Mouse (Mus musculus) hindbrain, postnatal 0 days (tissue): ENCODE results near the gene Ide. TPM values are rescaled to one million over a fixed set of nuclear protein-coding genes. Genes with fewer than 3 reads are reported as not detected.

Experiments used
- ATAC-seq: fragments of 200-750 bp; cut with Nextera tagmentation; 2 replicates; pipeline ENCODE4 v1.8.0; 2017; ENCODE audit warnings: mild to moderate bottlenecking, moderate TSS enrichment, moderate library complexity
- DNase-seq: peaks from one replicate; pipeline ENCODE4 v3.0.0-alpha.2; 2015; ENCODE audit warnings: low spot score
- H3K27ac ChIP-seq: fragments of 300-500 bp; sonication (generic); 2 replicates; pipeline ENCODE4 v1.5.1; 2014; ENCODE audit warnings: mild to moderate bottlenecking
- H3K27me3 ChIP-seq: fragments of 300-500 bp; sonication (generic); 2 replicates; pipeline ENCODE4 v1.6.1; 2014; ENCODE audit warnings: low read length, mixed read lengths; ENCODE audit not compliant: insufficient read depth
- H3K36me3 ChIP-seq: fragments of 300-500 bp; sonication (generic); 2 replicates; pipeline ENCODE4 v1.6.1; 2014; ENCODE audit warnings: low read length, mixed read lengths; ENCODE audit not compliant: insufficient read depth
- H3K4me1 ChIP-seq: fragments of 300-500 bp; sonication (generic); 2 replicates; pipeline ENCODE4 v1.6.1; 2014; ENCODE audit warnings: antibody characterized with exemption, low read length, mixed read lengths; ENCODE audit not compliant: insufficient read depth
- H3K4me2 ChIP-seq: fragments of 300-500 bp; sonication (generic); 2 replicates; pipeline ENCODE4 v1.6.1; 2014; ENCODE audit warnings: low read depth, mild to moderate bottlenecking, low read length, moderate library complexity, mixed read lengths
- H3K4me3 ChIP-seq: fragments of 300-500 bp; sonication (generic); 2 replicates; pipeline ENCODE4 v1.5.1; 2014; ENCODE audit warnings: low read length
- H3K9ac ChIP-seq: fragments of 300-500 bp; sonication (generic); replicated peaks from 2 replicates; pipeline ENCODE4 v1.6.1; 2014; ENCODE audit warnings: mild to moderate bottlenecking, low read length, moderate library complexity, mixed read lengths
- H3K9me3 ChIP-seq: fragments of 300-500 bp; sonication (generic); 2 replicates; pipeline ENCODE4 v1.6.1; 2016; ENCODE audit warnings: low read length, mixed read lengths
- CTCF ChIP-seq: IDR thresholded peaks from 2 replicates; pipeline ENCODE4 v1.5.1; 2016; ENCODE audit warnings: antibody characterized with exemption, control low read depth, low read depth
- WGBS: fragments of 180-500 bp; shearing (Covaris S2); extraction: QIAGEN DNeasy Blood & Tissue Kit; methylation state at CpG from one replicate; pipeline ENCODE4 v1.1.7; 2014; 5-methylcytosine and 5-hydroxymethylcytosine counted together
- polyA plus RNA-seq: library from polyadenylated mRNA; unstranded; fragments of >200 nt; fragmentation: Nextera tagmentation; extraction: Ambion mirVana; gene quantifications from 2 replicates; pipeline ENCODE4 v1.2.1, GENCODE M21; 2015
- total RNA-seq: library from RNA; depleted of rRNA; stranded (reverse); fragments of >200 nt; gene quantifications from 2 replicates; pipeline ENCODE4 v1.2.3, GENCODE M21; 2014

The Ide gene
- total and polyA plus RNA-seq, 2 experiments from 2014 or later, result 29.1 to 40.5 TPM

DNA sequence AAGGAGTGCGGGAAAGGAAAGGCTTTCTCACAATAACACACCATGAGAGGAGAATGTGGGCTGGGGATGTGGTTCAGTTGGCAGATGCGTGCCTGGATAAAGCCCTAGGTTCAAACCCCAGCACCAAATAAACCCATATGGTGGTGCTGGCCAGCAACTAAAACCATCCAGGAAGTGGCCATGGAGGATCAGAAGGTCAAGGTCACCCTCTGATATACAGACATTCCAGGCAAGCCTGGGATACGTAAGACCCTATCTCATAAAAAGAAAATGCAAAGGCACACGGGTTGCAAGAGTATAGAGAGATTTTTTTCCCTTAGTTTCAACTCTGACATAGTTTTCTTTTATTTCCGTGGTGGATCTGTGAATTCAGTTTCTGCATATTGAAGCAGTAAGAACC is 3.3 kb upstream of the Ide start:
- no peak overlapping the region for H3K9ac ChIP-seq
- DNase-seq (no peak), ATAC-seq (no peak)
- WGBS, result 87% methylated on average over 5 of the region's 5 CpGs
- H3K27me3 ChIP-seq, result no peaks in the 10 kb centered on the region
- no peak for TF ChIP-seq CTCF
- H3K4me3 ChIP-seq, result no peak overlapping the region
- H3K27ac ChIP-seq, result no peak overlapping the region
- no peaks in the 10 kb centered on the region for H3K9me3 ChIP-seq
- H3K4me2 ChIP-seq, result no peak overlapping the region
- no peaks in the 10 kb centered on the region for H3K36me3 ChIP-seq
- H3K4me1 ChIP-seq, result no peaks in the 10 kb centered on the region

DNA sequence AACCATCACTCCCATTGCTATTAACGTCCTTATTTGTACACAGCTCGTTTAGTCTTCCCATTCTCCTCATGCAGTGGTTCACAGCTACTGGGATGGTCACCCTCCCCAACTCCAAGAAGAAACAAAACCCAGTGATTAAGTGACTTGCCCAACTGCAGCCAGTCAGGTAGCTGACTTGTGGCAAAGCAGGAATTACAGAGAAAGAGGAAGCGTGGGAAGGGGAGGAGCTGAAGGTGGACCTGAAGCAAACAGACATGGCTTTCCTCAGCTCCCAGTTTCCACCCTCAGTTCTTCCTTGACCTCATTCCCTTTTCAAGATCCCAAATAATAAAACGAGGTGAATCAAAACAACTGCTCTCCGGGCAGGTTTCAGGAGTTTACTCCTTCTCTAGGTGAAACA is 2.8 kb upstream of the Ide start:
- DNase-seq, result no peak
- Histone ChIP-seq H3K4me3 (no peak overlapping the region), H3K4me1 (no peaks in the 10 kb centered on the region), H3K9ac (no peak overlapping the region), H3K27ac (no peak overlapping the region), H3K4me2 (no peak overlapping the region), H3K9me3 (no peaks in the 10 kb centered on the region), H3K27me3 (no peaks in the 10 kb centered on the region), H3K36me3 (no peaks in the 10 kb centered on the region)
- TF ChIP-seq CTCF, result no peak
- 84% methylated on average over 5 of the region's 5 CpGs for WGBS
- ATAC-seq, result no peak

GRCm38 (mm10) chr19:37335392-37335791 is 2.3 kb downstream of the Ide start:
- no peak for ATAC-seq
- Histone ChIP-seq H3K9ac (no peak overlapping the region), H3K36me3 (no peaks in the 10 kb centered on the region), H3K27me3 (no peaks in the 10 kb centered on the region), H3K9me3 (no peaks in the 10 kb centered on the region), H3K4me1 (no peaks in the 10 kb centered on the region), H3K27ac (no peak overlapping the region), H3K4me3 (no peak overlapping the region), H3K4me2 (no peak overlapping the region)
- TF ChIP-seq CTCF, result no peak
- WGBS, result 90% methylated on average over 1 of the region's 1 CpGs
- no peak for DNase-seq

DNA sequence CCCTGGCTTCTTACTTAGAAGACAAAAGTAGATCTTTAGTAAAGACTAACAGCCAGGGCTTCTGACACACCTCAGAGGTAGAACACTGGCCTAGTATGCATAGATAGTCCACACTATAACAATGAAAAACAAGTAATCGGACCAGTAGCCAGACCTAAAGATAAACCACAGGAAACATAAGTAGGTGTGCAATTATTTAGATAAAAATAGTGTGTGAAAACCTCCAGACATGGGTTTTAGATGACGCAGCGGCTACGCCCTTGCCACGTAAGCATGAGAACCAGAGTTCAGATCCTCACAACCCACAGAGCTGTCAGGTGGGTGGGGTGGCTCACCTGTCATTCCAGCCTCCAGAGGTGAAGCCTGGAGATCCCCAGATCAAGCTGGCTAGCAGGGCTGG is 4.3 kb downstream of the Ide start:
- TF ChIP-seq CTCF, result no peak
- 95% methylated on average over 5 of the region's 5 CpGs for WGBS

GRCm38 (mm10) chr19:37332726-37333125 is 4.9 kb downstream of the Ide start:
- Histone ChIP-seq H3K4me3 (no peak overlapping the region), H3K27ac (no peak overlapping the region), H3K9me3 (no peaks in the 10 kb centered on the region), H3K36me3 (no peaks in the 10 kb centered on the region; the same call in 1 of the 2 replicates), H3K4me2 (no peak overlapping the region), H3K27me3 (no peaks in the 10 kb centered on the region), H3K9ac (no peak overlapping the region), H3K4me1 (no peaks in the 10 kb centered on the region)
- WGBS, result 88% methylated on average over 4 of the region's 4 CpGs
- no peak for DNase-seq
- no peak for TF ChIP-seq CTCF
- no peak for ATAC-seq

More for the DNA sequence above, 4.3 kb downstream of the Ide start:
- no peak overlapping the region for H3K27ac ChIP-seq
- ATAC-seq (no peak), DNase-seq (no peak)
- H3K4me2 ChIP-seq, result no peak overlapping the region
- H3K27me3 ChIP-seq, result no peaks in the 10 kb centered on the region
- no peaks in the 10 kb centered on the region for H3K4me1 ChIP-seq
- H3K9me3 ChIP-seq, result no peaks in the 10 kb centered on the region
- H3K36me3 ChIP-seq, result no peaks in the 10 kb centered on the region; the same call in 1 of the 2 replicates
- no peak overlapping the region for H3K4me3 ChIP-seq
- H3K9ac ChIP-seq, result no peak overlapping the region

DNA sequence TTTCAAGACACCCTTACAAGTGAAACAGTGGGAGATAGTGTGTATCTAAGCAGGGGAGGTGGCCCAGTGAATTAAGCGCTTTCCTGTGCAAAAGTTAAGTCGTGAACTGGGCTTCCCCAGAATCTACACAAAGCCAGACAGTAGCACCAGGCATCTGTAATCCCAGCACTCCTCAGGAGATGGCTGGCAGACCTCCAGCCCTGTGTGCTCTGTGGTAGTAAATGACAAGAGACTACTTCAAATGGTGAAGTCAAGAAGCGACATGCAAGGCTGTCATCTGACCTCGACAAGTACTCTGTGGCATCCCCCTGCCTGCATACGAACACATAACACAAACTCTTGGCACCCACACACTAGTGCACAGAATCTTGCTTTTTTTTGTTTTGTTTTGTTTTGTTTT is 10.4 kb downstream of the Ide start:
- 48% methylated on average over 5 of the region's 5 CpGs for WGBS
- no peak for TF ChIP-seq CTCF
- Histone ChIP-seq H3K27ac (no peak overlapping the region), H3K9me3 (no peaks in the 10 kb centered on the region), H3K4me3 (no peak overlapping the region), H3K27me3 (no peaks in the 10 kb centered on the region), H3K4me1 (no peaks in the 10 kb centered on the region), H3K36me3 (peaks cover 3% of the 10 kb centered on the region; the same call in 1 of the 2 replicates), H3K9ac (no peak overlapping the region), H3K4me2 (no peak overlapping the region)
- peak; percentile 26 for DNase-seq
- no peak for ATAC-seq

GRCm38 (mm10) chr19:37323566-37323965 is 14.1 kb downstream of the Ide start:
- no peak for TF ChIP-seq CTCF
- H3K9ac ChIP-seq, result no peak overlapping the region
- no peak for ATAC-seq
- no peak overlapping the region for H3K27ac ChIP-seq
- no peaks in the 10 kb centered on the region for H3K4me1 ChIP-seq
- 83% methylated on average over 3 of the region's 3 CpGs for WGBS
- H3K4me2 ChIP-seq, result no peak overlapping the region
- no peaks in the 10 kb centered on the region for H3K27me3 ChIP-seq
- no peak overlapping the region for H3K4me3 ChIP-seq
- no peak for DNase-seq
- H3K36me3 ChIP-seq, result peaks cover 3% of the 10 kb centered on the region; the same call in 1 of the 2 replicates
- H3K9me3 ChIP-seq, result no peaks in the 10 kb centered on the region
